Mouse (Mus musculus): Measurements from ENCODE around the gene Gm29735. TPM values are rescaled to one million over a fixed set of nuclear protein-coding genes. Genes with fewer than 3 reads are reported as not detected.

Gene Gm29735
- polyA plus RNA-seq, 1 experiment from 2014 or later, result not detected

Other genes starting within 250 kb of the Gm29735 start
- gene Tollip, start 238.6 kb downstream of the Gm29735 start, polyA plus RNA-seq (2016; fragmentation: Nextera tagmentation; extraction: Ambion mirVana), result 65.1 and 67.3 TPM in 2 replicates
- gene Brsk2, start 207.4 kb downstream of the Gm29735 start, polyA plus RNA-seq (2016; fragmentation: Nextera tagmentation; extraction: Ambion mirVana), result 15.9 and 18.6 TPM in 2 replicates
- gene Mob2, start 96.0 kb downstream of the Gm29735 start, polyA plus RNA-seq (2016; fragmentation: Nextera tagmentation; extraction: Ambion mirVana), result 48.0 and 48.8 TPM in 2 replicates
- gene Dusp8, start 61.3 kb downstream of the Gm29735 start, polyA plus RNA-seq (2016; fragmentation: Nextera tagmentation; extraction: Ambion mirVana), result 49.1 and 53.8 TPM in 2 replicates
- not detected in 2 replicates for gene Gm45618, start 36.4 kb downstream of the Gm29735 start, polyA plus RNA-seq (2016; fragmentation: Nextera tagmentation; extraction: Ambion mirVana)
- gene Gm39115, start 21.1 kb downstream of the Gm29735 start, polyA plus RNA-seq (2016; fragmentation: Nextera tagmentation; extraction: Ambion mirVana), result not detected in 2 replicates
- gene Gm45337, start 12.5 kb downstream of the Gm29735 start, polyA plus RNA-seq (2016; fragmentation: Nextera tagmentation; extraction: Ambion mirVana), result not detected in 2 replicates
- not detected in 2 replicates for gene Gm4553, start 8.6 kb upstream of the Gm29735 start, polyA plus RNA-seq (2016; fragmentation: Nextera tagmentation; extraction: Ambion mirVana)
- gene Krtap5-2, start 18.9 kb upstream of the Gm29735 start, polyA plus RNA-seq (2016; fragmentation: Nextera tagmentation; extraction: Ambion mirVana), result not detected in 2 replicates
- not detected in 2 replicates for gene Gm10153, start 33.3 kb upstream of the Gm29735 start, polyA plus RNA-seq (2016; fragmentation: Nextera tagmentation; extraction: Ambion mirVana)
- gene Krtap5-3, start 44.3 kb upstream of the Gm29735 start, polyA plus RNA-seq (2016; fragmentation: Nextera tagmentation; extraction: Ambion mirVana), result not detected in 2 replicates
- gene Gm7579, start 54.7 kb upstream of the Gm29735 start, polyA plus RNA-seq (2016; fragmentation: Nextera tagmentation; extraction: Ambion mirVana), result not detected in 2 replicates
- gene Krtap5-5, start 72.9 kb upstream of the Gm29735 start, polyA plus RNA-seq (2016; fragmentation: Nextera tagmentation; extraction: Ambion mirVana), result not detected in 2 replicates
- not detected in 2 replicates for gene Gm40460, start 84.0 kb upstream of the Gm29735 start, polyA plus RNA-seq (2016; fragmentation: Nextera tagmentation; extraction: Ambion mirVana)
- not detected in 2 replicates for gene Gm2431, start 101.2 kb upstream of the Gm29735 start, polyA plus RNA-seq (2016; fragmentation: Nextera tagmentation; extraction: Ambion mirVana)
- not detected in 2 replicates for gene Gm4559, start 117.2 kb upstream of the Gm29735 start, polyA plus RNA-seq (2016; fragmentation: Nextera tagmentation; extraction: Ambion mirVana)
- gene Krtap5-1, start 140.0 kb upstream of the Gm29735 start, polyA plus RNA-seq (2016; fragmentation: Nextera tagmentation; extraction: Ambion mirVana), result not detected in 2 replicates
- not detected in 2 replicates for gene Krtap5-4, start 146.4 kb upstream of the Gm29735 start, polyA plus RNA-seq (2016; fragmentation: Nextera tagmentation; extraction: Ambion mirVana)
- gene Ifitm10, start 216.6 kb upstream of the Gm29735 start, polyA plus RNA-seq (2016; fragmentation: Nextera tagmentation; extraction: Ambion mirVana), result 0.82 and 1.3 TPM in 2 replicates
- gene Gm49369, start 225.6 kb upstream of the Gm29735 start, polyA plus RNA-seq (2016; fragmentation: Nextera tagmentation; extraction: Ambion mirVana), result not detected in 2 replicates
- 213 and 215 TPM in 2 replicates for gene Ctsd, start 230.9 kb upstream of the Gm29735 start, polyA plus RNA-seq (2016; fragmentation: Nextera tagmentation; extraction: Ambion mirVana)

Measured in hindbrain, embryonic 12.5 days (tissue).